Mouse (Mus musculus) mesoderm, embryonic 11.5 days (tissue): ENCODE data around the gene Slc2a5.
A peak's percentile ranks its signal among the peaks of the same experiment; 100 is the strongest.

Experiments used
- DNase-seq: peaks from one replicate; pipeline ENCODE4 v3.0.0-alpha.2; 2012; ENCODE audit warnings: low read depth, low spot score

Gene Slc2a5

GRCm38 (mm10) chr4:150140346-150140745 is 21.3 kb downstream of the Slc2a5 start:
- no peak for DNase-seq

- DNase-seq = no peak
Observed at GRCm38 (mm10) chr4:150144242-150144641, 25.2 kb downstream of the Slc2a5 start.

- no peak for DNase-seq
Observed at GRCm38 (mm10) chr4:150146286-150146685, 27.2 kb downstream of the Slc2a5 start.

- DNase-seq = no peak
Observed at GRCm38 (mm10) chr4:150151045-150151444, 32.0 kb downstream of the Slc2a5 start.

GRCm38 (mm10) chr4:150152483-150152882 is 33.4 kb downstream of the Slc2a5 start:
- DNase-seq = no peak

- no peak for DNase-seq
Observed at GRCm38 (mm10) chr4:150155301-150155700, 36.2 kb downstream of the Slc2a5 start.

GRCm38 (mm10) chr4:150155731-150156130 is 36.6 kb downstream of the Slc2a5 start:
- no peak for DNase-seq

- no peak for DNase-seq
Observed at GRCm38 (mm10) chr4:150157348-150157882, 38.3 kb downstream of the Slc2a5 start.

- DNase-seq = no peak
Observed at GRCm38 (mm10) chr4:150159458-150159857, 40.4 kb downstream of the Slc2a5 start.

GRCm38 (mm10) chr4:150162561-150163169 is 43.6 kb downstream of the Slc2a5 start:
- DNase-seq = no peak

- no peak for DNase-seq
Observed at GRCm38 (mm10) chr4:150164875-150165274, 45.8 kb downstream of the Slc2a5 start.

- DNase-seq = no peak
Observed at GRCm38 (mm10) chr4:150168406-150168805, 49.3 kb downstream of the Slc2a5 start.

GRCm38 (mm10) chr4:150172107-150172506 is 53.0 kb downstream of the Slc2a5 start:
- DNase-seq = no peak

- DNase-seq = peak; percentile 64
Observed at GRCm38 (mm10) chr4:150173281-150173680, 54.2 kb downstream of the Slc2a5 start.

- no peak for DNase-seq
Observed at GRCm38 (mm10) chr4:150174027-150174426, 54.9 kb downstream of the Slc2a5 start.

- DNase-seq = peak; percentile 68
Observed at GRCm38 (mm10) chr4:150176535-150176934, 57.5 kb downstream of the Slc2a5 start.

- DNase-seq = no peak
Observed at GRCm38 (mm10) chr4:150177122-150177521, 58.0 kb downstream of the Slc2a5 start.

- DNase-seq = peak; percentile 39
Observed at GRCm38 (mm10) chr4:150178131-150178530, 59.0 kb downstream of the Slc2a5 start.

- no peak for DNase-seq
Observed at GRCm38 (mm10) chr4:150181304-150181703, 62.2 kb downstream of the Slc2a5 start.

GRCm38 (mm10) chr4:150188236-150188635 is 69.2 kb downstream of the Slc2a5 start:
- peak; percentile 49 for DNase-seq

GRCm38 (mm10) chr4:150192199-150192598 is 73.1 kb downstream of the Slc2a5 start:
- no peak for DNase-seq
